Mouse (Mus musculus) limb, embryonic 15.5 days (tissue): Measurements from ENCODE around the gene Rev1. TPM values are rescaled to one million over a fixed set of nuclear protein-coding genes. Genes with fewer than 3 reads are reported as not detected.

Source experiments
- ATAC-seq: fragments of 200-750 bp; cut with Nextera tagmentation; 2 replicates; pipeline ENCODE4 v1.8.0; 2017; ENCODE audit warnings: low read depth, moderate TSS enrichment; ENCODE audit not compliant: insufficient number of reproducible peaks, low FRiP score, low TSS enrichment
- H3K27ac ChIP-seq: fragments of 300-500 bp; sonication (generic); 2 replicates; pipeline ENCODE4 v1.5.1; 2015; ENCODE audit warnings: moderate library complexity, mild to moderate bottlenecking, inconsistent platforms
- H3K27me3 ChIP-seq: fragments of 300-500 bp; sonication (generic); 2 replicates; pipeline ENCODE4 v1.6.1; 2015; ENCODE audit warnings: inconsistent platforms
- H3K36me3 ChIP-seq: fragments of 300-500 bp; sonication (generic); 2 replicates; pipeline ENCODE4 v1.6.1; 2015; ENCODE audit warnings: inconsistent platforms
- H3K4me1 ChIP-seq: fragments of 300-500 bp; sonication (generic); 2 replicates; pipeline ENCODE4 v1.6.1; 2015; ENCODE audit warnings: inconsistent platforms
- H3K4me2 ChIP-seq: fragments of 300-500 bp; sonication (generic); 2 replicates; pipeline ENCODE4 v1.6.1; 2015; ENCODE audit warnings: mild to moderate bottlenecking, inconsistent platforms
- H3K4me3 ChIP-seq: fragments of 300-500 bp; sonication (generic); 2 replicates; pipeline ENCODE4 v1.5.1; 2015; ENCODE audit warnings: mild to moderate bottlenecking, inconsistent platforms
- H3K9ac ChIP-seq: fragments of 300-500 bp; sonication (generic); 2 replicates; pipeline ENCODE4 v1.6.1; 2015; ENCODE audit warnings: inconsistent platforms
- H3K9me3 ChIP-seq: fragments of 300-500 bp; sonication (generic); 2 replicates; pipeline ENCODE4 v1.6.1; 2016; ENCODE audit warnings: inconsistent platforms
- WGBS: fragments of 180-500 bp; shearing (Covaris S2); methylation state at CpG from one replicate; pipeline ENCODE4 v1.1.7; 2015; 5-methylcytosine and 5-hydroxymethylcytosine counted together
- polyA plus RNA-seq: library from polyadenylated mRNA; unstranded; fragments of >200 nt; fragmentation: Nextera tagmentation; extraction: Ambion mirVana; gene quantifications from 2 replicates; pipeline ENCODE4 v1.2.1, GENCODE M21; 2015

Rev1 gene
- 20.1 and 24.0 TPM in 2 replicates for polyA plus RNA-seq

GRCm38 (mm10) chr1:38129501-38130267 lies at the start of gene Rev1:
Rev1 (minus strand) TSS chr1:38129801.
- WGBS, result under 1% methylated on average over 78 of the region's 122 CpGs
- H3K27ac ChIP-seq, result peak within 1 kb of the TSS; percentile 88
- peak within 1 kb of the TSS; percentile 68 for H3K4me2 ChIP-seq
- H3K36me3 ChIP-seq, result no peaks in the 10 kb centered on the region
- H3K9me3 ChIP-seq, result no peaks in the 10 kb centered on the region
- ATAC-seq, result peak; percentile 97
- peaks cover 13% of the 10 kb centered on the region for H3K4me1 ChIP-seq
- H3K4me3 ChIP-seq, result peak within 1 kb of the TSS; percentile 80
- H3K27me3 ChIP-seq, result no peaks in the 10 kb centered on the region
- peak within 1 kb of the TSS; percentile 83 for H3K9ac ChIP-seq

GRCm38 (mm10) chr1:38178929-38179328 lies 49.3 kb upstream of the Rev1 start:
- no peak for ATAC-seq
- Histone ChIP-seq H3K9me3 (no peaks in the 10 kb centered on the region), H3K27me3 (no peaks in the 10 kb centered on the region), H3K4me3 (no peak overlapping the region), H3K9ac (no peak overlapping the region), H3K36me3 (peaks cover 28% of the 10 kb centered on the region), H3K27ac (no peak overlapping the region), H3K4me1 (0 out of 2 replicates have a peak, but pooled peaks cover 5% of the 10 kb centered on the region), H3K4me2 (no peak overlapping the region)
- 87% methylated on average over 8 of the region's 8 CpGs for WGBS

- WGBS, result 87% methylated on average over 7 of the region's 7 CpGs
Observed at GRCm38 (mm10) chr1:38176077-38176476, 46.5 kb upstream of the Rev1 start.

GRCm38 (mm10) chr1:38171874-38172273 lies 42.3 kb upstream of the Rev1 start:
- no peak for ATAC-seq
- no peak overlapping the region for H3K4me3 ChIP-seq
- H3K9me3 ChIP-seq, result no peaks in the 10 kb centered on the region
- 81% methylated on average over 4 of the region's 4 CpGs for WGBS
- no peaks in the 10 kb centered on the region for H3K36me3 ChIP-seq
- no peak overlapping the region for H3K27ac ChIP-seq
- H3K9ac ChIP-seq, result no peak overlapping the region
- H3K4me2 ChIP-seq, result no peak overlapping the region
- no peaks in the 10 kb centered on the region for H3K4me1 ChIP-seq
- H3K27me3 ChIP-seq, result no peaks in the 10 kb centered on the region

More at GRCm38 (mm10) chr1:38176077-38176476, 46.5 kb upstream of the Rev1 start:
- Histone ChIP-seq H3K27ac (no peak overlapping the region), H3K27me3 (no peaks in the 10 kb centered on the region), H3K4me1 (0 out of 2 replicates have a peak, but pooled peaks cover 2% of the 10 kb centered on the region), H3K4me3 (no peak overlapping the region), H3K36me3 (peaks cover 24% of the 10 kb centered on the region), H3K9ac (no peak overlapping the region), H3K9me3 (no peaks in the 10 kb centered on the region), H3K4me2 (no peak overlapping the region)
- no peak for ATAC-seq

GRCm38 (mm10) chr1:38165696-38166095 lies 36.1 kb upstream of the Rev1 start:
- Histone ChIP-seq H3K36me3 (no peaks in the 10 kb centered on the region), H3K9ac (no peak overlapping the region), H3K4me3 (no peak overlapping the region), H3K9me3 (no peaks in the 10 kb centered on the region), H3K27me3 (no peaks in the 10 kb centered on the region), H3K4me2 (no peak overlapping the region), H3K27ac (no peak overlapping the region), H3K4me1 (no peaks in the 10 kb centered on the region)
- no peak for ATAC-seq
- WGBS, result 52% methylated on average over 2 of the region's 2 CpGs

- Histone ChIP-seq H3K36me3 (no peaks in the 10 kb centered on the region), H3K4me2 (no peak overlapping the region), H3K27ac (no peak overlapping the region), H3K9ac (no peak overlapping the region), H3K27me3 (no peaks in the 10 kb centered on the region), H3K4me3 (no peak overlapping the region), H3K4me1 (no peaks in the 10 kb centered on the region), H3K9me3 (no peaks in the 10 kb centered on the region)
- 81% methylated on average over 5 of the region's 5 CpGs for WGBS
- no peak for ATAC-seq
Observed at GRCm38 (mm10) chr1:38150086-38150485, 20.5 kb upstream of the Rev1 start.

- Histone ChIP-seq H3K9ac (no peak overlapping the region), H3K27me3 (no peaks in the 10 kb centered on the region), H3K36me3 (no peaks in the 10 kb centered on the region), H3K9me3 (no peaks in the 10 kb centered on the region), H3K4me1 (no peaks in the 10 kb centered on the region), H3K4me3 (no peak overlapping the region), H3K27ac (no peak overlapping the region), H3K4me2 (no peak overlapping the region)
- 85% methylated on average over 4 of the region's 4 CpGs for WGBS
- ATAC-seq, result no peak
Observed at GRCm38 (mm10) chr1:38146008-38146407, 16.4 kb upstream of the Rev1 start.

GRCm38 (mm10) chr1:38141371-38141770 lies 11.8 kb upstream of the Rev1 start:
- Histone ChIP-seq H3K4me1 (no peaks in the 10 kb centered on the region), H3K9me3 (no peaks in the 10 kb centered on the region), H3K27ac (no peak overlapping the region), H3K27me3 (no peaks in the 10 kb centered on the region), H3K36me3 (no peaks in the 10 kb centered on the region), H3K4me3 (no peak overlapping the region), H3K4me2 (no peak overlapping the region), H3K9ac (no peak overlapping the region)
- WGBS, result 79% methylated on average over 1 of the region's 1 CpGs
- no peak for ATAC-seq

GRCm38 (mm10) chr1:38140911-38141310 lies 11.3 kb upstream of the Rev1 start:
- no peak for ATAC-seq
- Histone ChIP-seq H3K36me3 (no peaks in the 10 kb centered on the region), H3K27me3 (no peaks in the 10 kb centered on the region), H3K4me2 (no peak overlapping the region), H3K4me3 (no peak overlapping the region), H3K4me1 (no peaks in the 10 kb centered on the region), H3K9me3 (no peaks in the 10 kb centered on the region), H3K27ac (no peak overlapping the region), H3K9ac (no peak overlapping the region)
- WGBS, result 76% methylated on average over 2 of the region's 2 CpGs

- Histone ChIP-seq H3K27me3 (no peaks in the 10 kb centered on the region), H3K9me3 (no peaks in the 10 kb centered on the region), H3K9ac (no peak overlapping the region), H3K4me1 (no peaks in the 10 kb centered on the region), H3K27ac (no peak overlapping the region), H3K4me3 (no peak overlapping the region), H3K4me2 (no peak overlapping the region), H3K36me3 (no peaks in the 10 kb centered on the region)
- 84% methylated on average over 2 of the region's 2 CpGs for WGBS
- ATAC-seq, result no peak
Observed at GRCm38 (mm10) chr1:38139396-38139795, 9.8 kb upstream of the Rev1 start.

GRCm38 (mm10) chr1:38132942-38133341 lies 3.3 kb upstream of the Rev1 start:
- 70% methylated on average over 6 of the region's 6 CpGs for WGBS
- no peak overlapping the region for H3K27ac ChIP-seq
- ATAC-seq, result no peak
- H3K9me3 ChIP-seq, result no peaks in the 10 kb centered on the region
- no peaks in the 10 kb centered on the region for H3K27me3 ChIP-seq
- no peaks in the 10 kb centered on the region for H3K36me3 ChIP-seq
- H3K4me3 ChIP-seq, result no peak overlapping the region
- peaks cover 9% of the 10 kb centered on the region for H3K4me1 ChIP-seq
- H3K4me2 ChIP-seq, result no peak overlapping the region
- no peak overlapping the region for H3K9ac ChIP-seq

GRCm38 (mm10) chr1:38130715-38131483 lies 1.3 kb upstream of the Rev1 start:
- H3K4me1 ChIP-seq, result peaks cover 13% of the 10 kb centered on the region
- no peak overlapping the region for H3K4me3 ChIP-seq
- ATAC-seq, result no peak
- H3K9ac ChIP-seq, result no peak overlapping the region
- no peaks in the 10 kb centered on the region for H3K36me3 ChIP-seq
- 50% methylated on average over 10 of the region's 10 CpGs for WGBS
- no peak overlapping the region for H3K4me2 ChIP-seq
- no peaks in the 10 kb centered on the region for H3K9me3 ChIP-seq
- no peaks in the 10 kb centered on the region for H3K27me3 ChIP-seq
- H3K27ac ChIP-seq, result no peak overlapping the region
